Mouse (Mus musculus) lung, adult 2 months (tissue): Measurements from ENCODE around the gene Stk24. TPM values are rescaled to one million over a fixed set of nuclear protein-coding genes. Genes with fewer than 3 reads are reported as not detected.

Experiments
- DNase-seq: peaks from one replicate; pipeline ENCODE4 v3.0.0; 2022
- H3K4me1 ChIP-seq: fragments of 200-500 bp; 2 replicates; pipeline ENCODE4 v1.6.1; 2011; ENCODE audit warnings: low read length; ENCODE audit not compliant: control insufficient read depth, insufficient read depth
- H3K4me3 ChIP-seq: fragments of 200-500 bp; replicated peaks from 2 replicates; pipeline ENCODE3; 2011; ENCODE audit warnings: low read depth, mild to moderate bottlenecking, control low read depth, low read length; ENCODE audit errors: extremely low read depth
- CTCF ChIP-seq: fragments of 200-500 bp; IDR thresholded peaks from 2 replicates; pipeline ENCODE4 v1.5.1; 2011; ENCODE audit warnings: mild to moderate bottlenecking, low read length, control low read depth; ENCODE audit not compliant: insufficient read depth
- POLR2A ChIP-seq: fragments of 200-500 bp; IDR thresholded peaks from 2 replicates; pipeline ENCODE4 v1.6.1; 2011; ENCODE audit warnings: low read depth, mild to moderate bottlenecking, control low read depth, low read length, borderline replicate concordance; ENCODE audit errors: extremely low read depth
- WGBS: fragments of 180-500 bp; shearing (Covaris S2); methylation state at CpG from one replicate; pipeline ENCODE4 v1.1.7; 2018; 5-methylcytosine and 5-hydroxymethylcytosine counted together
- polyA plus RNA-seq: library from polyadenylated mRNA; depleted of rRNA; stranded (reverse); fragments of >200 nt; gene quantifications from 2 replicates; pipeline ENCODE4 v1.2.3, GENCODE M21; 2012

Gene Stk24
- polyA plus RNA-seq, 1 experiment = 26.9 TPM

GRCm38 (mm10) chr14:121305316-121306064 is 74.3 kb downstream of the Stk24 start:
- DNase-seq = no peak
- Histone ChIP-seq H3K4me1 (peaks cover 4% of the 10 kb centered on the region; the same call in 1 of the 2 replicates), H3K4me3 (no peak overlapping the region)
- 74% methylated on average over 8 of the region's 8 CpGs for WGBS
- TF ChIP-seq CTCF (no peak), POLR2A (no peak)

DNA sequence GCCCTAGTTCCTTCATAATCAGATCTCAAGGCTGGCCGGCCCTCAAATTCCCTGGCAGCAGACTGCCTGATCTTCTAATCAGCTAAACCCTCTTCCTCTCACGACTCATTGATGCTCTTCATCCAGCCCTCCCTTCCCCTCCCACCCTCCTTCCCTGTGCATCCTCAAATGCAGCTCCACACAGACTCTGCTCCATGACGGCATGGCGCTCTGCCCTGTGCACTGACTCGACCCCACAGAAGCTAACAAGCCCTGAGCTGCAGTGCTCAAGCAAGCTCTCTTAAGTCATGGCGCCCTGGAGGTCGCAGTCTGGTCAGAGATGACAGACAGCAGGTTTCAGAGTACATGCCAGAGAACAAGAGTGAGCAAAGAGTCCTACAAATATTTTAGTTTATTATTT is 75.3 kb downstream of the Stk24 start:
- no peak for TF ChIP-seq POLR2A
- TF ChIP-seq CTCF = no peak
- WGBS = 55% methylated on average over 7 of the region's 7 CpGs
- Histone ChIP-seq H3K4me1 (no peaks in the 10 kb centered on the region; the same call in 1 of the 2 replicates), H3K4me3 (no peak overlapping the region)
- no peak for DNase-seq

- Histone ChIP-seq H3K4me1 (no peaks in the 10 kb centered on the region), H3K4me3 (no peak overlapping the region)
- TF ChIP-seq CTCF (no peak), POLR2A (no peak)
- DNase-seq = no peak
- 83% methylated on average over 9 of the region's 9 CpGs for WGBS
Observed at GRCm38 (mm10) chr14:121299093-121299492, 80.7 kb downstream of the Stk24 start.

DNA sequence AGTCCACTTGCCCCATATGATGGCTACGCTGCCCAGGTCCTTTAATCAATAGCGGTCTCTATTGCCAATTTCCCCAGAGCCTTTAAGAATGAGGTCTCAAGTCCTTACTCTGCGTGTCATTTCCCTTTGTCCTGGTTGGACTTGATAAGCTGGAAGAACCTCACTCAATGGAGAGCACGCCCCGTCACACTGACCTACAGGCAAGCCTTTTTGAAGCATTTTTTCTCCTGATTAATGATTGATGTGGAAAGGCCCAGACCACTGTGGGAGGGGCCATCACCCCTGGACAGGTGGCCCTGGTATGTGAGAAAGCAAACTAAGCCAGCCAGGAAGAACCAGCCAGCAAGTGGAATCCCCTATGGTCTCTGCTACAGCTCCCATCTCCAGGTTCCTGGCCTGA is 81.3 kb downstream of the Stk24 start:
- DNase-seq = no peak
- Histone ChIP-seq H3K4me1 (no peaks in the 10 kb centered on the region), H3K4me3 (no peak overlapping the region)
- no peak for TF ChIP-seq CTCF
- TF ChIP-seq POLR2A = no peak
- WGBS = 88% methylated on average over 5 of the region's 5 CpGs

DNA sequence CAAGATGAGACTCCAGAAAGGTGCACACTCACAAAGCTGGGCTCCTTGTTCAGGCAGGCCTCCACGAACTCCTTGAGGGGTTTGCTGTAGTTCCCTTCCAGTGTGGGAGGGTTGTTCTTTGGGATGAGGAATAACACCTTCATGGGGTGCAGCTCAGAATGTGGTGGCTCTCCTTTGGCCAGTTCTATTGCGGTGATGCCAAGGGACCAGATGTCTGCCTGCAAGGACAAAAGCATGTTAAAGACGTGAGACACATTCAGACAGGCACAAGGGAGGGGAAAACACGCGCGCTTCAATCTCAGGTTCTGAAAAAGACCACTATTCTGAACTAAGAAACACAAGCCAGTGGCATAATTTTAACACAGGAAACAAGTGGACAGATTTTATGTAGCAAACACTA is 82.7 kb downstream of the Stk24 start:
- DNase-seq = no peak
- TF ChIP-seq CTCF = no peak
- no peak for TF ChIP-seq POLR2A
- no peak overlapping the region for H3K4me3 ChIP-seq
- 96% methylated on average over 6 of the region's 6 CpGs for WGBS
- no peaks in the 10 kb centered on the region for H3K4me1 ChIP-seq

DNA sequence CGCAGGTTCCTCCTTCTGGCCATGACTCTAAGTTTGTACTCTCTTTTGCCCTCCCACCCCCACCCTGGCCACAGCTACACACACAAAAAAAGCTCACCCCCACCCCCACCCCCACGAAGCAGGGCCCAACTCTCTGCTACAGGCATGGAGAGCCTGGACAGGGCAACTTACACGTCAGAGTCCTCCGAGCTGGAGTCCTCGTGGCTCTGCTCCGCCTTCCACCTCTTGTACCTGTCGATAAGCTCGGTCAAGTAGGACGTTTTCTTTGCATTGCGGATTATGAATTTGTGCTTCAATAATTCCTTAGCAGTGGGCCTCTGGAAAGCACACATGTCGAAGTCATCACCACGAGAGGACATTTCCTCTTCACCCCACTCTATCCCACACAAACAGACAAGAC is 85.3 kb downstream of the Stk24 start:
- Histone ChIP-seq H3K4me3 (no peak overlapping the region), H3K4me1 (no peaks in the 10 kb centered on the region)
- no peak for DNase-seq
- WGBS = 77% methylated on average over 12 of the region's 12 CpGs
- TF ChIP-seq CTCF (no peak), POLR2A (no peak)

DNA sequence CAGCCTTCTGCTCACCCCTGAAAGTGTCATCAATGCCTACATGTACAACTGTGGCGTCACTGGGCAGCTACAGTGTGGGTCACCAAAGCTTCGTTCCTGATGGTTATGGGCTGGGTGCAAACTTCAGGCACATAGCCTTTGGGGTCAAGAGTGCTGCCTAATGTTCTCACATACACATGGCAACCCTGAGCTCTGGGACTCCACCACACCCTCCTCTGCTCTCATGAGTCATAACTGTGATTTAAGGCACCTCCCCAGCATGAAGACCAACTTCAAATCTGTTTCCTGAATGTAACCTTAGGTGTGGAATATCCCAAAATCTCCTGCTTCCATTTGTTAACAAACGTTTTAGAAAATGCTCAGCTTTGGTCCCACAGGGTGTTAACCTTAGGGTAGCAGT is 87.4 kb downstream of the Stk24 start:
- H3K4me3 ChIP-seq = no peak overlapping the region
- no peaks in the 10 kb centered on the region for H3K4me1 ChIP-seq
- TF ChIP-seq POLR2A (no peak), CTCF (no peak)
- WGBS = 83% methylated on average over 3 of the region's 3 CpGs
- DNase-seq = no peak

GRCm38 (mm10) chr14:121291881-121292280 is 87.9 kb downstream of the Stk24 start:
- 86% methylated on average over 8 of the region's 8 CpGs for WGBS
- DNase-seq = no peak
- H3K4me3 ChIP-seq = no peak overlapping the region
- no peaks in the 10 kb centered on the region for H3K4me1 ChIP-seq
- no peak for TF ChIP-seq CTCF
- TF ChIP-seq POLR2A = no peak

DNA sequence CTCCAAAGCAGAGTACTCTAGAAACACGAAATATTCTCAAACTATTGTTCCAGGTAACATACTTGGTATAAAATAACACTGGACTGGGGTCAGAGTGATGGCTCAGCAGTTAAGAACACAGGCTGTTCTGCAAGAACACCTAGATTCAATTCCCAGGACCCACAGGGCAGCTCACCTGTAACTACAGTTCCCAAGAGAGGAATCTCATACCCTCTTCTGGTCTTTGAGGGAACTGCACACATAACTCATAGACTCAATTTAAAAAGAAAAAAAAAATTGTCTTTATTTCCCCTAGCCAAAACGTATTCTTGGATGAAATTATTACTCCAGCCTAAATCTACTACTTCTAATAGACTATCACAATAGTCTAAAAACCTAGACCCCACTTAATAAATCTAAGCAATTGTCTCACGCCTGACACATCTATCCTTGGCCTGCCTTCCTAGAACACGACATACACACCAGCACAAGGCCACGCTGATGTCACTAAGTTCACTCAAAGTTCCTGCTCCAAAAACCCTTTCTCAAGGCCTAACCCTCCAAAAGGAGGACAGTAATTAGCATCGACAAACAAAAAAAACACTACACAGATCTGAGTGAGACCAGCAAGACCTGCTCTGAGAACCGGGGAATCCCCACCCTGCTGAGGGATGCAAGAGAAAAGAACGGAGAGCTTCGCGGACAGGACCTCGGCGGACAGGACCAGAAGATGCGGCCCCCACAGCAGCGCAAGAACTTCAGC is 94.3 kb downstream of the Stk24 start:
- no peaks in the 10 kb centered on the region for H3K4me1 ChIP-seq
- no peak for DNase-seq
- no peak overlapping the region for H3K4me3 ChIP-seq
- 90% methylated on average over 14 of the region's 14 CpGs for WGBS
- TF ChIP-seq POLR2A (no peak), CTCF (no peak)

DNA sequence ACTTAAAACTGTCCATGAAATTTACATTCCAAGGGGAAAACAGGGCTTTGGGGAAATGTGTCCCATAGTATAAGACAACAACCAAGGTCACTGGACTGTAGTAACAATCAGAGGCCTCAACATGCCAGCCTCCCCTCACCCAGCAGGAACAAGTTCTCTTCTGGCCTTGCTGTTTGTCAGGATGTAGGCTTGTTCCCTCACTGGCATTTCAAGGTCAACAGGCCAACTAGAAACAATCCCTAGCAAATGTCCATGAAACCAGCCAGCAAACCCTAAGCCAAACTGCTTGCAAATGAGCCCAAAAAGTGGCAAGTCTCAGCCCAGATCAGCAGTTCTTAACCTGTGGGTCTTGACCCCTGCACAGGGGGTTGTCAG is 98.5 kb downstream of the Stk24 start:
- no peak for DNase-seq
- TF ChIP-seq POLR2A = no peak

More for the DNA sequence above, 98.5 kb downstream of the Stk24 start:
- H3K4me1 ChIP-seq = no peaks in the 10 kb centered on the region; the same call in 1 of the 2 replicates
- no peak overlapping the region for H3K4me3 ChIP-seq
